Mouse (Mus musculus) embryonic facial prominence, embryonic 12.5 days (tissue): ENCODE results near the gene Phf13. TPM values are rescaled to one million over a fixed set of nuclear protein-coding genes. Genes with fewer than 3 reads are reported as not detected.

Experiments used
- ATAC-seq: fragments of 200-750 bp; cut with Nextera tagmentation; 2 replicates; pipeline ENCODE4 v1.8.0; 2017; ENCODE audit not compliant: insufficient number of reproducible peaks, insufficient read depth, low FRiP score, low TSS enrichment
- H3K27ac ChIP-seq: fragments of 300-500 bp; sonication (generic); 2 replicates; pipeline ENCODE4 v1.5.1; 2016; ENCODE audit warnings: mild to moderate bottlenecking
- H3K27me3 ChIP-seq: fragments of 300-500 bp; sonication (generic); 2 replicates; pipeline ENCODE4 v1.6.1; 2016; ENCODE audit warnings: mild to moderate bottlenecking, moderate library complexity
- H3K36me3 ChIP-seq: fragments of 300-500 bp; sonication (generic); 2 replicates; pipeline ENCODE4 v1.6.1; 2016; ENCODE audit warnings: mild to moderate bottlenecking
- H3K4me1 ChIP-seq: fragments of 300-500 bp; sonication (generic); 2 replicates; pipeline ENCODE4 v1.6.1; 2016
- H3K4me2 ChIP-seq: fragments of 300-500 bp; sonication (generic); replicated peaks from 2 replicates; pipeline ENCODE4 v1.6.1; 2016; ENCODE audit warnings: mild to moderate bottlenecking, moderate library complexity
- H3K4me3 ChIP-seq: fragments of 300-500 bp; sonication (generic); 2 replicates; pipeline ENCODE4 v1.5.1; 2016; ENCODE audit warnings: mild to moderate bottlenecking
- H3K9ac ChIP-seq: fragments of 300-500 bp; sonication (generic); 2 replicates; pipeline ENCODE4 v1.6.1; 2016; ENCODE audit warnings: mild to moderate bottlenecking, moderate library complexity
- H3K9me3 ChIP-seq: fragments of 300-500 bp; sonication (generic); 2 replicates; pipeline ENCODE4 v1.6.1; 2016; ENCODE audit warnings: mild to moderate bottlenecking, moderate library complexity
- WGBS: fragments of 180-500 bp; shearing (Covaris S2); methylation state at CpG from one replicate; pipeline ENCODE4 v1.1.7; 2016; 5-methylcytosine and 5-hydroxymethylcytosine counted together
- polyA plus RNA-seq: library from polyadenylated mRNA; unstranded; fragments of >200 nt; fragmentation: Nextera tagmentation; extraction: Ambion mirVana; gene quantifications from 2 replicates; pipeline ENCODE4 v1.2.1, GENCODE M21; 2016

Gene Phf13
- polyA plus RNA-seq, 1 experiment from 2014 or later: 44.3 TPM

DNA sequence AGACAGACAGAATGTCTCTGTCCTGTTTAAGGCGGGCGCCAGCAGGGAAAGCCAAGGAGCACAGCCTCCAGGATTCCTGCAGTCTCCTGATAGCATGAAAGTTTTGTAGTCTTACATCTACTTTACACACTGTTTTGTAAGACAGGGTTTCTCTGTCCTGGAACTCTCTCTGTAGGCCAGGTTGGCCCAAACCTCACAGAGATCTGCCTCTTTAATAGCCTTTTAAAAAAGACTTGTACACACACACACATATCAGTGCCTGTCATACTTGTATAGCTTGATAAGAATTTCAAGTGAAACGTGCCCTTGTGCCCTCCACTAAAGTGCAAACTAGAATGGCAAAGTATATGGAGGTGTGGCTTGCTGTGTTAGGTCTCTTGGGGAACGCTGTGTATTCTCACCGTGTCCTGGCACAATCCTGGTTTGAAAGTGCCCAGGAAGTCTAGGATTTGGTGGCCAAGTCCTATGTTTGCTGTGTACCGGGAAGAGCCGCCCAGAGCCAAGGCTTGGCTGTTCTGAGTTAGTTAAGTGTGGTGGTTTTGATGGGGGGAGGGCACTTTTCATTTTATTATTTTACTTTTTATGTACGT lies 15.2 kb upstream of the Phf13 start:
- 72% methylated on average over 8 of the region's 8 CpGs for WGBS
- peak overlapping the region; percentile 67 for H3K4me3 ChIP-seq
- no peak for ATAC-seq

DNA sequence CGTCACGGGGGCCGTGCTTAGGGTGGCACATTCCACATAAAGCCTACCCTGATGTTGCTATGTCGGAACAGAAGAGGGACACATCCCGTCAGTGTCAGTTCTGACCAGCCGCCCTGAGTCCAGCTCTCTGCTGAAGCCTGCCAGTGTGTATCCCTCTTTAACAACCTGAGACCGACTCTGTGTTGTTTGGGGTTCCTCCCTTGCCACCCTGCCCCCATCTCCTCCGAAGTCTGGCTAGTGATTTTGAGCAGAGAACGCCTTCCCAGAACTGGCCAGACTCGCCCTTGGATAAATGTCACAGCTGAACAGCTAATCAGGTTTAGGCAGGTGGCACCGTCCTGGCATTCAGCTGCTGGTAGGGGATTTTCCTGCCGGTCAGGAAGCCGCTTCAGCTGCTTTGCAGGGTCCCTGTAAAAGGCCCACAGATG lies 14.7 kb upstream of the Phf13 start:
- no peak overlapping the region for H3K27ac ChIP-seq
- no peak for ATAC-seq
- peak overlapping the region; percentile 100 for H3K4me2 ChIP-seq
- no peaks in the 10 kb centered on the region for H3K9me3 ChIP-seq
- H3K4me3 ChIP-seq: peak overlapping the region; percentile 67
- peaks cover 24% of the 10 kb centered on the region for H3K36me3 ChIP-seq
- peak overlapping the region; percentile 45 for H3K9ac ChIP-seq
- WGBS: 5% methylated on average over 13 of the region's 13 CpGs
- H3K27me3 ChIP-seq: peaks cover 18% of the 10 kb centered on the region
- H3K4me1 ChIP-seq: peaks cover 34% of the 10 kb centered on the region

More for the DNA sequence above, 15.2 kb upstream of the Phf13 start:
- H3K27me3 ChIP-seq: peaks cover 18% of the 10 kb centered on the region
- no peak overlapping the region for H3K27ac ChIP-seq
- H3K4me1 ChIP-seq: peaks cover 34% of the 10 kb centered on the region
- peak overlapping the region; percentile 45 for H3K9ac ChIP-seq
- H3K4me2 ChIP-seq: peak overlapping the region; percentile 100
- no peaks in the 10 kb centered on the region for H3K9me3 ChIP-seq
- H3K36me3 ChIP-seq: peaks cover 29% of the 10 kb centered on the region

DNA sequence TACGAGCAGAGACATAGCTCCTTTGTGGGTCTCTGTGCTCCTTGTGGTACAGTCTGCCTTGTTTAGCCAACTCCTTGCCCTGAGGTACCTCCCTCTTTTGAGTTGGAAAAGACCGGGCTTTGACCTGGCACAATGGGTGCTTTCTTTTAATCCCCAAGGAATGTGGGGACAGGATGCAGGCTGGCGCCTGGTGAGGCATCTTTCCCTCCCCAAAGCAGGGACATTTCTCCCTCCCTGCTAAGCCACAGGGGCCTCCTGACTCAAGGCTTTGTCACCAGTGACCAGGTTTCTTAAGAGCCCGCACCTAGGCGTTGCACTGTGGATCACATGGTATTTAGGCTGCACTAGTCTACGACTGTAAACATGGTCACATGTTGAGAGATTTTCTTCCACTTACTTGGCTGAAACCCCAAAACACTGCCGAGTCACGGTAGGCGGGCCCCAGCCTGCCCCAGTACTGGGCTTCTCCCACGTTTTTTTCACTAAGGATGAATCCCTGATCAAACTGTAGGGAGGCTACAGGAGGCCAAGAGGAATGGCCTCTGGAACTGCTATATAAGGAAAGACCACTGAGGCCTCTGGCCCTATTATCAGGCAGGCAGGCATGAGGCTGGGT lies 14.1 kb upstream of the Phf13 start:
- Histone ChIP-seq H3K27me3 (peaks cover 18% of the 10 kb centered on the region), H3K4me1 (peaks cover 34% of the 10 kb centered on the region), H3K4me2 (peak overlapping the region; percentile 100), H3K4me3 (peak overlapping the region; percentile 67), H3K9ac (peak overlapping the region; percentile 59), H3K27ac (no peak overlapping the region), H3K36me3 (peaks cover 19% of the 10 kb centered on the region; the same call in 1 of the 2 replicates), H3K9me3 (no peaks in the 10 kb centered on the region)
- WGBS: under 1% methylated on average over 10 of the region's 10 CpGs
- ATAC-seq: 0 out of 2 replicates have a peak, but pooled peaks have one; percentile 24

DNA sequence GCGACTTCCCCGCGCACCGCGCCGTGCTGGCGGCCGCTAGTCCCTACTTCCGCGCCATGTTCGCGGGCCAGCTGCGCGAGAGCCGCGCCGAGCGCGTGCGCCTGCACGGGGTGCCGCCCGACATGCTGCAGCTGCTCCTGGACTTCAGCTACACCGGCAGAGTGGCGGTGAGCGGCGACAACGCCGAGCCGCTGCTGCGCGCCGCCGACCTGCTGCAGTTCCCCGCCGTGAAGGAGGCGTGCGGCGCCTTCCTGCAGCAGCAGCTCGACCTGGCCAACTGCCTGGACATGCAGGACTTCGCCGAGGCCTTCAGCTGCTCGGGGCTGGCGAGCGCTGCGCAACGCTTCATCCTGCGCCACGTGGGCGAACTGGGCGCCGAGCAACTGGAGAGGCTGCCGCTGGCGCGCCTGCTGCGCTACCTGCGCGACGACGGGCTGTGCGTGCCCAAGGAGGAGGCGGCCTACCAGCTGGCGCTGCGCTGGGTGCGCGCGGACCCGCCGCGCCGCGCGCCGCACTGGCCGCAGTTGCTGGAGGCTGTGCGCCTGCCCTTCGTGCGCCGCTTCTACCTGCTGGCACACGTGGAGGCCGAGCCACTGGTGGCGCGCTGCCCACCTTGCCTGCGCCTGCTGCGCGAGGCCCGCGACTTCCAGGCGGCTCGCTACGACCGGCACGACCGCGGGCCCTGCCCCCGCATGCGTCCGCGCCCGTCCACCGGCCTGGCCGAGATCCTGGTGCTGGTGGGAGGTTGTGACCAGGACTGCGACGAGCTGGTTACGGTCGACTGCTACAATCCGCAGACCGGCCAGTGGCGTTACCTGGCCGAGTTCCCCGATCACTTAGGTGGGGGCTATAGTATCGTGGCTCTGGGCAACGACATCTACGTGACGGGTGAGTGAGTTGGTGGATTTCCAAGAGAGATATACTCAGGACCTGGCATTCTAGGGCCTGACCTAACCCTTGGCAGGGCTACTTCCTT lies 13.3 kb upstream of the Phf13 start:
- H3K27me3 ChIP-seq: peaks cover 18% of the 10 kb centered on the region

DNA sequence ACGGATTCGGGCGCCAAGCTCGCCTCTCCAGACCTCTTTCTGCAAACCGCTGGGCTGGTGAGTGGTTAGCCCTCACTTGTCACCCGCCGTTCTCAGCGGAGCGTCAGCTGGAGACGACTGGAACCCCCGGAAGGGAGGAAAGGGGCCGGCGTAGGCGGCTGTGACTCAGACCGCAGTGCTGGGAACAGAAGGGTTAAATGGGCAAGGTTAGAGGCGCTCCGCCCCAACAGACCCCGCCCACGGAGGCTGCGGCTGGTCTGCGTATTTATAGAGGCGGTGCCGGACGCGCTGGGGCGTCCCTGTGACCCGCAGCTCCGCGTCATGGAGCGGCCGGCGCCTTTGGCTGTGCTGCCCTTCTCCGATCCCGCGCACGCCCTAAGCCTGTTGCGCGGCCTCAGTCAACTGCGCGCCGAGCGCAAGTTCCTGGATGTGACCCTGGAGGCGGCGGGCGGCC lies 12.6 kb upstream of the Phf13 start, which contains the start of gene Klhl21:
Gene Klhl21, plus strand, starts transcription at position 182 of the 454 bp plus-strand sequence.
- Histone ChIP-seq H3K4me2 (peak within 1 kb of the TSS; percentile 100), H3K27me3 (peaks cover 18% of the 10 kb centered on the region), H3K36me3 (peaks cover 4% of the 10 kb centered on the region; the same call in 1 of the 2 replicates), H3K27ac (peak within 1 kb of the TSS; percentile 84), H3K4me1 (peaks cover 34% of the 10 kb centered on the region), H3K9ac (peak within 1 kb of the TSS; percentile 59), H3K9me3 (no peaks in the 10 kb centered on the region), H3K4me3 (peak within 1 kb of the TSS; percentile 67)
- WGBS: under 1% methylated on average over 44 of the region's 45 CpGs
- peak; percentile 84 for ATAC-seq

More for the DNA sequence above, 13.3 kb upstream of the Phf13 start:
- H3K9me3 ChIP-seq: no peaks in the 10 kb centered on the region
- peaks cover 34% of the 10 kb centered on the region for H3K4me1 ChIP-seq
- under 1% methylated on average over 106 of the region's 115 CpGs for WGBS
- peak overlapping the region; percentile 67 for H3K4me3 ChIP-seq
- peak overlapping the region; percentile 100 for H3K4me2 ChIP-seq
- H3K27ac ChIP-seq: peak overlapping the region; percentile 84
- peak overlapping the region; percentile 59 for H3K9ac ChIP-seq
- ATAC-seq: peak; percentile 59
- peaks cover 11% of the 10 kb centered on the region; the same call in 1 of the 2 replicates for H3K36me3 ChIP-seq

DNA sequence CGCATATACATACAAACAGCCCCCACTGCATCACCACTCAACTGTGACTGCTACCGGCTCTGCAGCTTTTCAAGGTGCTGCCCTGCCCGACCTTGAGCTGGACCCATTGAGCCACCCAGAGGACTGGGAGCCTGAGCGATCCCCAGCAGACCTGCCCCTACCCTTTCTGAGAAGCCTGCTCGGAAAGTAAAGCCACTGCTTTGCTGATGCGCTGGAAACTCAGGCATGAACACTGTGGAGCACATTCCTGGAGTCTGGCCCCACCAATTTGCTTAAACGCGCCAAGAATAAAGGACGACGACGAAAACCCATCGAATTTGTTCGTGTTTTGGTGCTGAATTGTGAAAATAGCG lies 12.1 kb upstream of the Phf13 start:
- H3K4me1 ChIP-seq: peaks cover 34% of the 10 kb centered on the region
- WGBS: under 1% methylated on average over 14 of the region's 14 CpGs
- no peak for ATAC-seq
- H3K27me3 ChIP-seq: peaks cover 18% of the 10 kb centered on the region
- no peak overlapping the region for H3K9ac ChIP-seq
- peak overlapping the region; percentile 31; the same call in 1 of the 2 replicates for H3K27ac ChIP-seq
- no peaks in the 10 kb centered on the region for H3K9me3 ChIP-seq
- H3K4me3 ChIP-seq: peak overlapping the region; percentile 67
- peaks cover 3% of the 10 kb centered on the region; the same call in 1 of the 2 replicates for H3K36me3 ChIP-seq
- H3K4me2 ChIP-seq: peak overlapping the region; percentile 100

DNA sequence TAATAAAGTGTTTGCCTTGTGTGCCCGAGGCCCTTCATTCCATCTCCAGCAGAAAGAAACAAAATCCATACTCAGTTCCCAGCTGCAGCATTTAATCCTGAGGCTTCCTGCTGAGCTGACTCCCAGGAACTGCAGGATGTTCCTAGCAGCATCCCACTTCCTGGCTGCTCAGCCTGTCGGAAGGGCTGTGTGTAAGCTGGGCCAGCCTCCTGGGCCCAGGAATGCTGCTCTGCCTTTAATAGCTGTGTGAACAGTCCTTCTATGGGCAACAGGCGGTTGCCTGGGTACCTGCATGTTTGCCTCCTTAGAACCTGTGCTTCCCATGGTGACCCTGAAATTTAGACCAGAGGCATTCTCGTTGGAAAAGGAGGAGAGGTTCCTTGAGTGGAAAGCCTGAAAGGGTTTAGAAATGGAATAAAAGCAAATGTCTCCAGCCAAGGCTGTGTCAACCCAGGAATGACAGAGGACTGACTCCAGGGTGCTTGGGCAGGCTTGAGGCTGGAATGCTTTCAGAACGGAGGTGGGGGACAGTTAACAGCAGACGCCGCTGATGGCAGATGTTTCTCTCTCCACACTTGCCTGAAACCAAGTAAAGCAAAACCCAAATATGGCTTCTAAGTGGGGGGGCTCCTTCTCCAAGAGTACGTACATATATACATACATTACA lies 11.6 kb upstream of the Phf13 start:
- Histone ChIP-seq H3K9ac (no peak overlapping the region), H3K27ac (no peak overlapping the region), H3K4me1 (peaks cover 34% of the 10 kb centered on the region), H3K4me3 (peak overlapping the region; percentile 67), H3K36me3 (0 out of 2 replicates have a peak, but pooled peaks cover 3% of the 10 kb centered on the region), H3K9me3 (no peaks in the 10 kb centered on the region), H3K27me3 (peaks cover 18% of the 10 kb centered on the region), H3K4me2 (peak overlapping the region; percentile 100)
- ATAC-seq: no peak
- 5% methylated on average over 8 of the region's 8 CpGs for WGBS

DNA sequence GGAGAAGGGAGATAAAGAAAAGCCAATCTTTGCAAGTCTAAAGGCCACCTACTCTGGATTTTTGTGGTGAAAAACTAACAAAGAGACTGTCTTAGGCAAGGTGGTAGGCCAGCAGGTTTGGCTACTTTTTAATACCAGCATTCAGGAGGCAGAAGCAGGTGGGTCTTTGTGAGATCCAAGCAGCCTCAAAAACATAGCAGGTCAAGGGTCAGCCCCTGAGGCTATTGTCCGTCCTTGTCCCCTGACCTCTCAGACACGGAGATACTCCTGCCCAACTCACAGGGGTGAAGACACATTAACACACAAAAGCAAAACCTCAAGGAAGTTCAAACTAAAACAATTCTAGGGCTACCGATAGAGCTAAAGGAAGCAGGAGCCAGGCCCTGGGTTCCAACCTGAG lies 10.8 kb upstream of the Phf13 start:
- ATAC-seq: no peak
- 12% methylated on average over 3 of the region's 3 CpGs for WGBS
- Histone ChIP-seq H3K4me1 (peaks cover 34% of the 10 kb centered on the region), H3K27me3 (peaks cover 18% of the 10 kb centered on the region), H3K27ac (no peak overlapping the region), H3K36me3 (no peaks in the 10 kb centered on the region), H3K4me2 (no peak overlapping the region), H3K4me3 (no peak overlapping the region), H3K9ac (no peak overlapping the region), H3K9me3 (no peaks in the 10 kb centered on the region)

DNA sequence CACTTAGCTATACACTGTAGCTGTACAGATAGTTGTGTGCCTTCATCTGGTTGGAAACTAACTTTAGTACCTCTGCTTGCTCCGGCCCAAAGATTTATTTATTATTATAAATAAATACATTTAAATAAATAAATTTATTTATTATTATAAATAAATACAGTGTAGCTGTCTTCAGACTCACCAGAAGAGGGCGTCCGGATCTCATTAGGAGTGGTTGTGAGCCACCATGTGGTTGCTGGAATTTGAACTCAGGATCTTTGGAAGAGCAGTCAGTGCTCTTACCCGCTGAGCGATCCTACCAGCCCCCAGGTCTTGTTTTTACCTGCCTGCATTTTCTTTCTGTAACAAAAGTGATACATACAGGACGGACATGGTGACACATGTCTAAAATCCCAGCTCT lies 10.1 kb upstream of the Phf13 start:
- no peak overlapping the region for H3K4me2 ChIP-seq
- H3K9me3 ChIP-seq: no peaks in the 10 kb centered on the region
- H3K27me3 ChIP-seq: peaks cover 18% of the 10 kb centered on the region
- H3K9ac ChIP-seq: no peak overlapping the region
- no peak overlapping the region for H3K27ac ChIP-seq
- no peak for ATAC-seq
- peaks cover 30% of the 10 kb centered on the region for H3K4me1 ChIP-seq
- WGBS: 76% methylated on average over 6 of the region's 6 CpGs
- no peak overlapping the region for H3K4me3 ChIP-seq
- no peaks in the 10 kb centered on the region for H3K36me3 ChIP-seq

DNA sequence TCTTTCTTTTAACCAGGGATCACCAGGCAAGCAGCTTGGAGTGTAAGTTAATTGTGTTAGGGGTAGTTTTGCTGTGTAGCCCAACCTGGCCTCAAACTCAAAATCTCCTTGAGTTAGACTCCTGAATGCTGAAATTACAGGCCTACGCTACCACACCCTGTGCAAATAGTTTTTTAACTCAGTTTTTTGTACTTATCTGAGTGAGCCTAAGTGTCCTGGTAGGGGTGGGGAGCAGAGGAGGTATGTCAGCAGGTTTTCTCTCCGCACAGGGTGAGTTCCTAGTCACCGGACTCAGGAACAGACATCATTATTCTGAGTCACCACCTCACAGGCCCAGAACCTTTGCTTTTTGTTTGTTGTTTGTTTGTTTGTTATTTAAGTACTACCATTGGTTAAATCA lies 6.0 kb upstream of the Phf13 start:
- WGBS: 95% methylated on average over 3 of the region's 3 CpGs
- H3K27me3 ChIP-seq: peaks cover 7% of the 10 kb centered on the region
- H3K36me3 ChIP-seq: no peaks in the 10 kb centered on the region
- no peak overlapping the region for H3K4me2 ChIP-seq
- no peak overlapping the region for H3K9ac ChIP-seq
- H3K4me1 ChIP-seq: peaks cover 8% of the 10 kb centered on the region
- no peaks in the 10 kb centered on the region for H3K9me3 ChIP-seq
- no peak for ATAC-seq
- H3K27ac ChIP-seq: no peak overlapping the region
- H3K4me3 ChIP-seq: no peak overlapping the region

DNA sequence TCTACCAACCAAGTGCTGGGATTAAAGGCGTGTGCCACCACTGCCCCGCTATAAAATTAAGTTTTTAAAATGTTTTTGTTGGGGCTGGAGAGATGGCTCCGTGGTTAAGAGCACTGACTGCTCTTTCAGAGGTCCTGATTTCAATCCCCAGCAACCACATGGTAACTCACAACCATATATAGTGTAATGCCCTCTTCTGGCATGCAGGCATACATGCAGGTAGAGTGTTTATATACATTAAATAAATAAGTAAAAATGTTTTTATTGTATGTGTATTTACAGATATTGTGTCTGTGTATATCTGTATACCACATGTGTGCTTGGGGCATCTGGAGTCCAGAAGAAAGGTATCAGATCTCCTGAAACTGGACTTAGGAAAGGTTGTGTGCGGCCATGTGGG lies 5.3 kb upstream of the Phf13 start:
- Histone ChIP-seq H3K27me3 (no peaks in the 10 kb centered on the region), H3K9ac (no peak overlapping the region), H3K4me1 (peaks cover 8% of the 10 kb centered on the region), H3K9me3 (no peaks in the 10 kb centered on the region), H3K36me3 (no peaks in the 10 kb centered on the region), H3K27ac (no peak overlapping the region), H3K4me3 (no peak overlapping the region), H3K4me2 (no peak overlapping the region)
- no peak for ATAC-seq
- 68% methylated on average over 4 of the region's 4 CpGs for WGBS
